Mouse (Mus musculus) c-Kit-positive CD71-positive TER-119-positive erythroid progenitor cells, embryonic 14.5 days (primary cell): ENCODE data around the gene Atg4a.

Experiments used
- DNase-seq: peaks from one replicate; pipeline ENCODE4 v3.0.0-alpha.2; 2013; ENCODE audit warnings: low spot score

Atg4a gene

GRCm38 (mm10) chrX:141158160-141158559 is 201.5 kb downstream of the Atg4a start:
- no peak for DNase-seq

- no peak for DNase-seq
These were observed 203.7 kb downstream of the Atg4a start for GRCm38 (mm10) chrX:141160371-141160770.

DNA sequence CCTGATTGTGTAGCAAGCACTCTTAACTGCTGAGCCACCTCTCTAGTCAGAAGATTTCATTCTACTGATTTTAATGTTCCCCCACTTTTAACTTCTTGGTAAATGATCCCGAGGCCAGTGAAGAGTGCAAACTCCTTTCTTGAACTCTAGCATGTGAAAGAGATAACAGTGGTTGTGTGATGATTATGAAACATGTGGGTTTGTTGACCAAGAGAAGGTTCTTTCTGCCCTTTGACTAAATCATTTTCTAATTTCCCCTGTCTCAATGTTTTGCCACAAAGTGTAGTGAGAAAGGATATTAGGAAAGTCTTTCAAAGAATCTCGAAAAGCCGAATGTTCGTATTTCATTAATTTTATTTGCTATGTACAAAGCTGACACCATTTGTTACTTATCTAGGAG is 208.4 kb downstream of the Atg4a start:
- no peak for DNase-seq

DNA sequence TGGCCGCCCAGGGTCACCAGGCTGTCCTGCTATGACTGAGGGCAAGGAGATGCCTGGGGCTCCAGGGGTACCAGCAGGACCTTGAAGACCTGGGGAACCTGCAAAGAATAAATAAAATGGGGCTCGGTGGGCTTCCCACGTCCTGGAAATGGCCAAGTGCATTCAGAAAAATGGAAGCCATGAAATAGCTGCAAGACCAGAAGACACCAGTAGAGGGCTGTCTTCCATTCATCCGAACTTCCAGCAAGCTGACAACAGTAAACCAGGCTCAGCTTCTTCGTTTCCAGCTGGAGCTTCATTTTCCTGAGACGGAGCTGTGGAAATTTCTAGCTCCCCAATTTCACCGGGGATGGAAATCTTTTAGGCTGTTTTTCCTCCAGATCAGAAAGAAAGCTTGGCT is 218.6 kb downstream of the Atg4a start:
- DNase-seq = no peak

- no peak for DNase-seq
These were observed 238.3 kb downstream of the Atg4a start for GRCm38 (mm10) chrX:141195036-141195435.

GRCm38 (mm10) chrX:141198993-141199392 is 242.3 kb downstream of the Atg4a start:
- no peak for DNase-seq

- DNase-seq = no peak
These were observed 256.1 kb downstream of the Atg4a start for GRCm38 (mm10) chrX:141212802-141213201.
